Mouse (Mus musculus) monocyte, adult 2 months (primary cell): ENCODE data around the gene Med18.
"Not testable (repeated sequence)": the region's sequence is repeated elsewhere in the genome, so short reads cannot be mapped to it uniquely, and the experiment has no call there.

Experiments
- DNase-seq, 2 experiments: peaks; one replicate each; pipeline ENCODE4 v3.0.0; 2022; ENCODE audit warnings: low spot score in 2 of 2, low read depth in 1 of 2

Gene Med18

DNA sequence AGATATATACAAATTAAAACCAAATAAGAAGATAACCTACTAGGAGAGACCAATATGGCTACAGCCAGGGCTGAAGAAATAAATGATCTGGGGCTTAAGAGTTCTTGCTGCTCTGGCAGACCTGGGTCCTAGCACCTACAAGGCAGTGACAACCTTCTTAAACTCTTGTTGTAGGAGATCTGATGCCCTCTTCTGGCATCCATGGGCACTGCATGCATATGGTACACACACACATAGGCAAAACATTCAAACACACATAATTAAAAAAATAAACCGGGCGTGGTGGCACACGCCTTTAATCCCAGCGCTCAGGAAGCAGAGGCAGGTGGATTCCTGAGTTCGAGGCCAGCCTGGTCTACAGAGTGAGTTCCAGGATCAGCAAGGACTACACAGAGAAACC is 39.0 kb downstream of the Med18 start:
- DNase-seq: no peak

DNA sequence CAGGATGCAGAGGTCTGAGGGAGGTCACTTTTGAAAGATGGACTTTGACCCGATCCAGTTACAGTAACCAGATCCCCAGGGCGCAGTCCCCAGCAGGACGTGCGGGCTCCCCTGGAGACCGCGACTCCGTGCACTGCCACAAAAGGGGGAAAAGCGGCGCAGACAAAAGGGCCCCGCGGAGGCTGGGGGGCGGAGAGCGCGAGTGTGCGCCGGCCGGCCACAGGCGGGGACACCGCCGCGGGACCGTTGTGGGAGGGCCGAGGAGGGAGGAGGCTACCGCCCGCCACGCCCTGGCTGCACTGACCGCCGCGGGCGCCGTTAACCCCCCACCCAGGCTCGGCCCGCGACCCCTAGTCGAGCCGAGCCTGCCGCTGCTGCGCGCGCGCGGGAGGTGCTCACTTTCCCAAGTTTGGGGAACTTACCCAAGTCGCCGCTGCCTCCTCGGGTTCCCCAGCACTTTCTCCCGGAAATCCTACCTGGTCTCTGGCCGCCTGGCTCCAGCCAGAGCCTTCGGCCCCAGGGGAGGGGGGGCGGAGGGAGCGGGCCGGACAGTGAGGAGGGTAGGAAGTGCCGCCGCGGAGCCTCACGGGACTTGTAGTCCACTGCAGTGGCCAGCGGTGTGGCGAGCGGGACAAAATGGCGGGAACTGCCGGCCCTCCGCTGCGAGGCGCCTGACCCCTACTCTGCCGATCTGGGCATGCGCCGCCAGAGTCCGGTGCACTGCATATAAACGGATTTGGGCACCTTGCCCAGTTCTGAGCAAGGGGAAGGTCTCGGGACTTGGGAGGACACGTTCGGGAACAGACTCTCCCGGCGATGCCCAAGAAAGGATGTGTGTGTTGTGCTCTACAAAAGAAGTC is 41.6 kb downstream of the Med18 start, which contains the start of gene Phactr4:
Phactr4 (minus strand) TSS at position 567 of the 860 bp plus-strand sequence.
- DNase-seq: peak; percentile 80 to 83

DNA sequence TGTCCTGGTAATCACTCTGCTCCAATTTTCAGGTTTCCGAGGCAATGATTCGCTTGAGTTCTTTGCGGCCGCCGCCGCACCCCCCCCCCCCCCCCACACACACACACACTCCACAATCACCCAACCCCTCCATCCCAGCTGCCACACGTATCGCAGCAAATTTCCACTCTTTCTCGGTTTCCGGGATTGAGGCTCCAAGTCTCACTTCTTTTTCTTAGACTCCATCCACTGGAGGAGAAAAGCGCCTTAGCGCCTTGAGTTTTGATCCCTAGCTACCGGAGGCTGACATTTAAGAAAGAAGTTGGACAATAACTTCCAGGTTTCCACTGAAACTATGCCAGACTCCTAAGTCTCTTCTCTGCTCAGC is 42.2 kb downstream of the Med18 start:
- no peak for DNase-seq

DNA sequence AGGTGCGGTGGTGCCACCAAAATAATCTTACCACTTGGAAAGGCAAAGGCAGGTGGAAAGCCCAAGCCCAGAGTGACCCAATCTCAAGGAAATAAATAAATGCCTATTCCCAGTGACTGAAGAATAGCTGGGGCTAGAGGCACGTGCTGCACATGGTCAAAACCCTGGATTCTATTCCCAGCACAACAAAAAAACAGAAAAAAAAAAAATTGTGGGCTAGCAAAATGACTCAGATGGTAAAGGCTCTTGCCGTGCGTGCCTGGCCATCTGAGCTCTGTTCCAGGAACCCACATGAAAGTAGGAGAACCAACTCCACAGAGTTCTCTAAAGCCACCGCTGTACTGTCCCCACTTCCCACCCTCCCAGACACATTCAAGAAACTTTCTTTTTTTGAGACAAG is 43.2 kb downstream of the Med18 start:
- DNase-seq: no peak

DNA sequence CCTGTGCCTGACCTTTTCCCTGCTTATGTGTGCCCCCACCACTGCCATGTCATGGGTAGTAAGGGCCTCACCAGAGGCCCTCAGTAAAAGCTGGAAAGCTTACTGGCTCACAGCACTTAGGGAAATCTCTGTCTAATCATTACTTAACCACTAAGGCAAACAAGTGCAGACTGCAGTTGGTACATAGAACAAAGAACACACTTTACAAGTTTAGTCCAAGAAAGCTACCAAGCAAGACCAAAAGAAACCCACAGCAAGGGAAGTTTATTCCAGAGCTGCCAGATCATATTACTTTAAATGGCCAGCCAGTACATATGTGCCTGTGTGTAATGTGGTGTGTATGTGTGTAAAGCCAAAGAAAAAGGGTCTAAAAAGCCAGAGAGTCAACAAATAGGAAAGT is 47.8 kb downstream of the Med18 start:
- DNase-seq: no peak

DNA sequence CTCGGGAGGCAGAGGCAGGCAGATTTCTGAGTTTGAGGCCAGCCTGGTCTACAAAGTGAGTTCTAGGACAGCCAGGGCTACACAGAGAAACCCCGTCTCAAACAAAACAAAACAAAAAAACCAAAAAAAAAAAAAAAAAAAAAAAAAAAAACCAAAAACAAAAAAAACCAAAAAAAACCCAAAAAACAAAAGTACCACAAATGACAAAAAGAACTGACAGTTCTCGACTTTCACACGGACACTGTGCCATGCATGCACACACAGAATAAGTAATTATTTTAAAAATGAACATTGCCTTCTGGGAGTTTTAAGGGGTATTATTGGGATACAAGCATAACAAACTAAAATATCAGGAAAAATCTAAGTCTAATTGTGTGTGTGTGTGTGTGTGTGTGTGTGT is 50.5 kb downstream of the Med18 start:
- DNase-seq: not testable (repeated sequence)

DNA sequence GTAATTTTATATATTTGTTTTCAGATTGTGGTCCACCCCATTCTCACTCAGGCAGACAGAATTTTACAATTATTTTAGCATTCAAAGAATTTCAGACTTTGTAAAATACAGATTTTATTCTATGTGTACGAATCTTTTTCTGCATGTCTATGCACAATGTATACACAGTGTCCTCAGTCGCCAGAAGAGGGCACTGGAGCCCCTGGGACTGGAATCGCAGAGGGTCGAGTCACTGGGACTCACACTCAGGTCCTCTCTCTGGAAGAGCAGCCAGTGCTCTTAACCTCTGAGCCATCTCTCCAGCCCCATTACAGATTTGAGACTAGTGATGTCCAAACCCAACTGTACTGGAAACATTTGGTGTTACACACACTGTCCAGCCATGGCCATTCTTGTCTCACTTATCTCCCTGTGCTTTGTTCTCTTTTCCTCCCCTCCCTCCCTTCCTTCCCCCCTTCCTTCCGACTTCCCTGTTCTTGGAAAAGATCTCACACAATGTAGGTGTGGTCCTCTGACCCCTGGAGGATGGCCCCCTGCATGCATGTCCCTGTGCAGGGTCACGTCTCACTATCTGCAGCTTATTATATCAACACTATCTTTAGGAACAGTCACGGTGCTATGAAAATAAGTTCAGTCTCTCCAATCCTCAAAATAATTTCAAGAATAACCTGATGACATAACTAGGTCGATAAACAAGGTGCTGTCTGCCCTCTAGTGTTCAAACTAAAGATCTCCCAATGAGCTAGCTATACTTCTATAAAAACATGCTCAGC is 52.2 kb downstream of the Med18 start:
- no peak for DNase-seq

DNA sequence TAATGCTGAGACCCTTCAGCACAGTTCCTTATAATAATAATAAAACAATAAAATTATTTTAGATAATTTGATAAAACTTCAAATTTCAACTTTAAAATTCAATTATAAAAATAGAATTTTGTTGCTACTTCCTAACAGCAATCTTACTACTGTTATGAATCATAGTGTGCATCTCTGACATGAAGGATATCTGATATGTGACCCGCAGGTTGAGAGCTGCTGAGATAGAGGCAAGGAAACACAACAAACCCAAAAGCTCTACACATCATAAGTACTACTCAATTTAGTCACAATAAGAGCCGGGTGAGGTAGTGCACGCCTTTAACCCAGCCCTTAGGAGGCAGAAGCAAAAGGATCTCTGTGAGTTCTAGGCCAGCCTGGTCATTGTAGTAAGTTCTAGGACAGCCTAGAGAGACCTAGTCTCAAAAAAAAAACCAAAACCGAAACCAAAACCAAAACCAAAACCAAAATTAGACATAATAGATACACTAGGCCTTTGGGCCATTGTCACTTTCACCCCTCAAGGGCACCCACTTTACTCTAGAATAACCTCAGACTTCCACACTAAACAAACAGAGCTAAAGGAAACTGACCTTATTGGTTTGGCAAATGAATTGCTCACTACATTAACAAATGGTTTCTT is 54.0 kb downstream of the Med18 start:
- DNase-seq: no peak
